ENCODE assay signal across 26 mouse cellular contexts in the genomic region with DNA sequence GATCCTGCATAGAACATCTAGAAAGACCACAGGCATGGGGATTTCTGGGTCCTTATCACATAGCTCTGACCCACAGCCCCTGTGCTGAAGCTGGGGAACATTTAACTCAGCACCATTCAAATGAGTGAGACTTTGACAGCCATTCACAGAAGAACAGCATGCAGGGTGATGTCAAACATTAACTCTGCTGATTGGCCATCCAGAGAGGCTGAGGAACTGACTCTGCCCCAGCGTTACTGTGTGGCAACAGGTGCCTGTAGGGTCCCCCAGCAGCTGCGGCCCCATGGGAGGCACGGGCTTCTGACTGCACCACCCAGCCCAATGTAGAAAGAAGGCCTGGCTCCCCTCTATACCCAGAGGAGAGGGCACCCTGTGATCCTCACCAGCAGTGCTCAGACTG.
DNase-seq lines count a peak whose midpoint lies in the region; ATAC-seq and TF ChIP-seq lines count a peak whose summit lies in the region.
"Had no signal": no experiment of that assay in that cellular context is flagged by ENCODE, and none has a peak within 500 bp of the region (broad histone marks: within the 10 kb centered on the region; RNA-seq: fewer than 3 reads in every experiment).

No protein-coding gene starts in this region.

- no peaks in the 10 kb centered on the region for H3K79me2 ChIP-seq in CH12.LX (replicated peaks; ENCODE audit: control insufficient read depth, extremely low read depth, insufficient read depth, poor library complexity, severe bottlenecking)

- H3K4me3 ChIP-seq in kidney, adult 2 months (ENCODE audit: insufficient read depth, low read depth, low read length), result no peak overlapping the region
- no peak overlapping the region for H3K4me3 ChIP-seq in CH12.LX (replicated peaks in 1 of 3; ENCODE audit: low read depth in 2 of 3, low read length in 2 of 3, poor library complexity in 1 of 3)
- no peak overlapping the region for H3K4me3 ChIP-seq in kidney, embryonic 16.5 days (ENCODE audit: low read length)
- no peak overlapping the region for H3K4me3 ChIP-seq in hindbrain, embryonic 11.5 days (ENCODE audit: low read depth, low read length)
- H3K4me3 ChIP-seq: forebrain, embryonic 13.5 days; heart, embryonic 13.5 days; hindbrain, embryonic 15.5 days; liver, embryonic 13.5 days had no signal

- H3K9me3 ChIP-seq in CH12.LX (replicated peaks; ENCODE audit: low read length), result no peaks in the 10 kb centered on the region
- no peaks in the 10 kb centered on the region for H3K9me3 ChIP-seq in kidney, embryonic 16.5 days (ENCODE audit: low read length)
- H3K9me3 ChIP-seq in hindbrain, embryonic 11.5 days (ENCODE audit: control insufficient read depth, low read length), result no peaks in the 10 kb centered on the region
- H3K9me3 ChIP-seq: forebrain, embryonic 13.5 days; heart, embryonic 13.5 days; hindbrain, embryonic 15.5 days; liver, embryonic 13.5 days had no signal

- no peak for TF ChIP-seq CTCF in kidney, adult 2 months (conservative IDR thresholded peaks at IDR 0.05; ENCODE audit: insufficient read depth, insufficient read length, low read depth, low read length)
- no peak for TF ChIP-seq CTCF in CH12.LX (conservative IDR thresholded peaks at IDR 0.05 in 1 of 2, IDR thresholded peaks at IDR 0.05 in 1 of 2; ENCODE audit: low read depth in 2 of 2, low read length in 2 of 2)

- no peaks in the 10 kb centered on the region for H3K27me3 ChIP-seq in kidney, adult 2 months (replicated peaks; ENCODE audit: control insufficient read depth, insufficient read depth, low read length)
- peaks cover 28% of the 10 kb centered on the region for H3K27me3 ChIP-seq in CH12.LX (replicated peaks)
- H3K27me3 ChIP-seq in kidney, embryonic 16.5 days (ENCODE audit: insufficient read depth, low read length), result no peaks in the 10 kb centered on the region
- H3K27me3 ChIP-seq in hindbrain, embryonic 11.5 days (ENCODE audit: control insufficient read depth, insufficient read depth, low read length), result no peaks in the 10 kb centered on the region
- H3K27me3 ChIP-seq: forebrain, embryonic 13.5 days; liver, embryonic 13.5 days had no signal

- in situ Hi-C loops in CH12.LX (cut with MboI; ENCODE audit: low pct_ligation_motif_present, low pct_unique_long_range_greater_than_20kb, low sequenced_read_pairs), result no loop called here

- H3K9ac ChIP-seq in CH12.LX (ENCODE audit: insufficient read depth, low read depth), result no peak overlapping the region
- no peak overlapping the region for H3K9ac ChIP-seq in kidney, embryonic 16.5 days (replicated peaks; ENCODE audit: low read length)
- no peak overlapping the region for H3K9ac ChIP-seq in hindbrain, embryonic 11.5 days (ENCODE audit: low read depth, low read length)
- H3K9ac ChIP-seq: forebrain, embryonic 13.5 days; heart, embryonic 13.5 days; hindbrain, embryonic 15.5 days; liver, embryonic 13.5 days had no signal

- peak; percentile 61 for DNase-seq in kidney, adult 2 months
- DNase-seq in kidney, adult 18-20 months, result no peak
- peak; percentile 49 for DNase-seq in CH12.LX (ENCODE audit: extremely low read depth)
- peak; percentile 32 to 63 for DNase-seq in kidney, postnatal 4 days
- no peak for DNase-seq in hindbrain, embryonic 11.5 days (ENCODE audit: low spot score)
- no peak for DNase-seq in layer of hippocampus, postnatal 36 days
- DNase-seq: adrenal gland, postnatal 10 days; cerebellum, adult 8-10 months; cerebellum, postnatal 25 days; gastrocnemius, postnatal 25 days; heart, adult 18-20 months; heart, postnatal 10 days; left cerebral cortex, postnatal 4 days; liver, embryonic 13.5 days; lung, adult 2 months; lung, postnatal 10 days; midbrain, embryonic 14.5 days; thymus, adult 2 months had no signal

- no peak overlapping the region for H3K27ac ChIP-seq in kidney, adult 2 months (ENCODE audit: insufficient read depth, low read depth, low read length)
- no peak overlapping the region for H3K27ac ChIP-seq in CH12.LX (ENCODE audit: insufficient read depth, low read depth)
- H3K27ac ChIP-seq in kidney, embryonic 16.5 days (ENCODE audit: low read length), result no peak overlapping the region
- no peak overlapping the region for H3K27ac ChIP-seq in hindbrain, embryonic 11.5 days (ENCODE audit: low read depth, low read length)
- H3K27ac ChIP-seq: forebrain, embryonic 13.5 days; heart, embryonic 13.5 days; hindbrain, embryonic 15.5 days; liver, embryonic 13.5 days; macrophage; stomach, postnatal 0 days had no signal

- 0 out of 2 replicates have a peak, but pooled peaks have one; percentile 11 for ATAC-seq in kidney, embryonic 16.5 days (ENCODE audit: low FRiP score, low TSS enrichment)
- no peak for ATAC-seq in hindbrain, embryonic 11.5 days (ENCODE audit: low FRiP score)
- ATAC-seq: CD4-positive, CD25-positive, alpha-beta regulatory T cell, adult 4 months; forebrain, embryonic 13.5 days; inflammation-experienced regulatory T-cells, adult 6 months had no signal

- TF ChIP-seq EP300 in CH12.LX (IDR thresholded peaks at IDR 0.05; ENCODE audit: low read length), result no peak; the same call in 1 of the 2 replicates

- dilution Hi-C loops in CH12.LX (cut with MboI; ENCODE audit: extremely low pct_ligation_motif_present, extremely low pct_unique_long_range_greater_than_20kb, low sequenced_read_pairs), result no loop called here

- TF ChIP-seq POLR2A in kidney, adult 2 months (IDR thresholded peaks at IDR 0.05; ENCODE audit: low read depth, low read length), result no peak
- no peak for TF ChIP-seq POLR2A in CH12.LX (IDR thresholded peaks at IDR 0.05; ENCODE audit: low read depth, low read length)

- no peaks in the 10 kb centered on the region for H3K36me3 ChIP-seq in kidney, adult 2 months (ENCODE audit: control insufficient read depth, insufficient read depth, low read length)
- H3K36me3 ChIP-seq in CH12.LX (replicated peaks in 1 of 2; ENCODE audit: control insufficient read depth in 1 of 2, insufficient read depth in 1 of 2, low read length in 1 of 2), result no peaks in the 10 kb centered on the region
- H3K36me3 ChIP-seq in kidney, embryonic 16.5 days (ENCODE audit: insufficient read depth, low read length), result no peaks in the 10 kb centered on the region
- H3K36me3 ChIP-seq in hindbrain, embryonic 11.5 days (ENCODE audit: control insufficient read depth, insufficient read depth, low read length), result no peaks in the 10 kb centered on the region
- H3K36me3 ChIP-seq: heart, embryonic 13.5 days; hindbrain, embryonic 15.5 days; liver, embryonic 13.5 days had no signal

- no peaks in the 10 kb centered on the region for H3K4me1 ChIP-seq in kidney, adult 2 months (ENCODE audit: control insufficient read depth, insufficient read depth, low read length)
- peaks cover 2 to 31% of the 10 kb centered on the region in 2 experiments; a peak in 3 of 4 replicates for H3K4me1 ChIP-seq in CH12.LX (ENCODE audit: control insufficient read depth in 1 of 2, insufficient read depth in 2 of 2)
- peaks cover 21% of the 10 kb centered on the region for H3K4me1 ChIP-seq in kidney, embryonic 16.5 days (ENCODE audit: insufficient read depth, low read length)
- H3K4me1 ChIP-seq in hindbrain, embryonic 11.5 days (replicated peaks; ENCODE audit: control insufficient read depth, insufficient read depth, low read length), result peaks cover 2% of the 10 kb centered on the region; the same call in 1 of the 2 replicates
- H3K4me1 ChIP-seq: liver, embryonic 13.5 days had no signal

- no peak for TF ChIP-seq RAD21 in CH12.LX (IDR thresholded peaks at IDR 0.05; ENCODE audit: low read depth, low read length)

- no peak overlapping the region for H3K4me2 ChIP-seq in CH12.LX (ENCODE audit: insufficient read depth, low read depth, poor library complexity, severe bottlenecking)
- H3K4me2 ChIP-seq in kidney, embryonic 16.5 days (replicated peaks; ENCODE audit: low read depth, low read length), result no peak overlapping the region
- no peak overlapping the region for H3K4me2 ChIP-seq in hindbrain, embryonic 11.5 days (replicated peaks; ENCODE audit: low read depth, low read length)
- H3K4me2 ChIP-seq: forebrain, embryonic 13.5 days; heart, embryonic 13.5 days; hindbrain, embryonic 15.5 days; liver, embryonic 13.5 days had no signal

- 17% methylated on average over 3 of the region's 3 CpGs for WGBS in kidney, adult 2 months
- WGBS in kidney, embryonic 16.5 days, result 39% methylated on average over 3 of the region's 3 CpGs
- WGBS in hindbrain, embryonic 11.5 days, result 40% methylated on average over 3 of the region's 3 CpGs

TF ChIP-seq in CH12.LX, 34 proteins besides CTCF, POLR2A, EP300 and RAD21:
- TF ChIP-seq ZKSCAN1 (IDR thresholded peaks at IDR 0.05; ENCODE audit: borderline replicate concordance, low read depth, low read length) (no peak), CHD2 (IDR thresholded peaks at IDR 0.05; ENCODE audit: low read length) (no peak), MEF2A (IDR thresholded peaks at IDR 0.05; ENCODE audit: borderline replicate concordance, low read depth, low read length) (no peak), TBP (conservative IDR thresholded peaks at IDR 0.05; ENCODE audit: low read depth, low read length) (no peak)
TF ChIP-seq in CH12.LX: peak in this region for 0.

Comparison
In these comparisons a context has a peak if more than half of its experiments do, and no peak if none do; other contexts are left out.
1. DNase-seq: peak in kidney, adult 2 months (single experiment), CH12.LX (single experiment) and kidney, postnatal 4 days (2 of 2); none in kidney, adult 18-20 months (single experiment), hindbrain, embryonic 11.5 days (single experiment) and layer of hippocampus, postnatal 36 days (0 of 2).